Mouse (Mus musculus): Measurements from ENCODE around the gene BC048403.
A peak's percentile ranks its signal among the peaks of the same experiment; 100 is the strongest.

The BC048403 gene

GRCm38 (mm10) chr10:121737256-121737655, 2.5 kb upstream of the BC048403 start:
- peaks cover 26% of the 10 kb centered on the region for H3K4me1 ChIP-seq (replicated peaks; ENCODE audit: low read depth, low read length)
- H3K4me3 ChIP-seq (replicated peaks; ENCODE audit: low read length), result no peak overlapping the region
- H3K27me3 ChIP-seq (ENCODE audit: insufficient read depth, low read length), result peaks cover 3% of the 10 kb centered on the region; the same call in 1 of the 2 replicates
- TF ChIP-seq NANOG (IDR thresholded peaks at IDR 0.05; ENCODE audit: borderline replicate concordance, low read length) (no peak), CTCF (conservative IDR thresholded peaks at IDR 0.05; ENCODE audit: low read length) (no peak), POU5F1 (IDR thresholded peaks at IDR 0.05; ENCODE audit: borderline replicate concordance, low read length) (no peak)
- H3K9me3 ChIP-seq (ENCODE audit: low read length), result no peaks in the 10 kb centered on the region
- H3K36me3 ChIP-seq (ENCODE audit: insufficient read depth, low read length), result no peaks in the 10 kb centered on the region

- TF ChIP-seq CTCF (conservative IDR thresholded peaks at IDR 0.05; ENCODE audit: low read length), result no peak
- TF ChIP-seq NANOG (IDR thresholded peaks at IDR 0.05; ENCODE audit: borderline replicate concordance, low read length), result peak; percentile 28; the same call in 1 of the 2 replicates
- no peak; the same call in 1 of the 2 replicates for TF ChIP-seq POU5F1 (IDR thresholded peaks at IDR 0.05; ENCODE audit: borderline replicate concordance, low read length)
- no peak overlapping the region for H3K4me3 ChIP-seq (replicated peaks; ENCODE audit: low read length)
- peaks cover 43% of the 10 kb centered on the region for H3K36me3 ChIP-seq (ENCODE audit: insufficient read depth, low read length)
- no peaks in the 10 kb centered on the region for H3K27me3 ChIP-seq (ENCODE audit: insufficient read depth, low read length)
- H3K9me3 ChIP-seq (ENCODE audit: low read length), result peaks cover 14% of the 10 kb centered on the region
- peaks cover 66% of the 10 kb centered on the region for H3K4me1 ChIP-seq (replicated peaks; ENCODE audit: low read depth, low read length)
Observed at GRCm38 (mm10) chr10:121742336-121742735, 2.6 kb downstream of the BC048403 start.

GRCm38 (mm10) chr10:121750175-121750574, 10.4 kb downstream of the BC048403 start:
- TF ChIP-seq POU5F1 (IDR thresholded peaks at IDR 0.05; ENCODE audit: borderline replicate concordance, low read length), result no peak
- no peak for TF ChIP-seq NANOG (IDR thresholded peaks at IDR 0.05; ENCODE audit: borderline replicate concordance, low read length)
- no peak for TF ChIP-seq CTCF (conservative IDR thresholded peaks at IDR 0.05; ENCODE audit: low read length)
- peaks cover 53% of the 10 kb centered on the region for H3K36me3 ChIP-seq (ENCODE audit: insufficient read depth, low read length)
- peaks cover 78% of the 10 kb centered on the region for H3K4me1 ChIP-seq (replicated peaks; ENCODE audit: low read depth, low read length)
- peak overlapping the region; percentile 51 for H3K4me3 ChIP-seq (replicated peaks; ENCODE audit: low read length)
- no peaks in the 10 kb centered on the region for H3K9me3 ChIP-seq (ENCODE audit: low read length)
- H3K27me3 ChIP-seq (ENCODE audit: insufficient read depth, low read length), result no peaks in the 10 kb centered on the region

- Histone ChIP-seq H3K27me3 (ENCODE audit: insufficient read depth, low read length) (no peaks in the 10 kb centered on the region), H3K36me3 (ENCODE audit: insufficient read depth, low read length) (peaks cover 17% of the 10 kb centered on the region), H3K4me1 (replicated peaks; ENCODE audit: low read depth, low read length) (peaks cover 53% of the 10 kb centered on the region), H3K4me3 (replicated peaks; ENCODE audit: low read length) (no peak overlapping the region), H3K9me3 (ENCODE audit: low read length) (no peaks in the 10 kb centered on the region)
- TF ChIP-seq CTCF (conservative IDR thresholded peaks at IDR 0.05; ENCODE audit: low read length) (no peak), NANOG (IDR thresholded peaks at IDR 0.05; ENCODE audit: borderline replicate concordance, low read length) (no peak), POU5F1 (IDR thresholded peaks at IDR 0.05; ENCODE audit: borderline replicate concordance, low read length) (no peak)
Observed at GRCm38 (mm10) chr10:121754237-121754636, 14.5 kb downstream of the BC048403 start.

GRCm38 (mm10) chr10:121755822-121756221, 16.1 kb downstream of the BC048403 start:
- Histone ChIP-seq H3K9me3 (ENCODE audit: low read length) (no peaks in the 10 kb centered on the region), H3K4me1 (replicated peaks; ENCODE audit: low read depth, low read length) (peaks cover 42% of the 10 kb centered on the region), H3K27me3 (ENCODE audit: insufficient read depth, low read length) (no peaks in the 10 kb centered on the region), H3K4me3 (replicated peaks; ENCODE audit: low read length) (no peak overlapping the region), H3K36me3 (ENCODE audit: insufficient read depth, low read length) (peaks cover 14% of the 10 kb centered on the region)
- TF ChIP-seq POU5F1 (IDR thresholded peaks at IDR 0.05; ENCODE audit: borderline replicate concordance, low read length), result no peak

GRCm38 (mm10) chr10:121756677-121757076, 16.9 kb downstream of the BC048403 start:
- peaks cover 36% of the 10 kb centered on the region for H3K4me1 ChIP-seq (replicated peaks; ENCODE audit: low read depth, low read length)
- H3K36me3 ChIP-seq (ENCODE audit: insufficient read depth, low read length), result peaks cover 9% of the 10 kb centered on the region
- no peaks in the 10 kb centered on the region for H3K27me3 ChIP-seq (ENCODE audit: insufficient read depth, low read length)
- no peak overlapping the region for H3K4me3 ChIP-seq (replicated peaks; ENCODE audit: low read length)
- TF ChIP-seq POU5F1 (IDR thresholded peaks at IDR 0.05; ENCODE audit: borderline replicate concordance, low read length) (no peak), NANOG (IDR thresholded peaks at IDR 0.05; ENCODE audit: borderline replicate concordance, low read length) (no peak), CTCF (conservative IDR thresholded peaks at IDR 0.05; ENCODE audit: low read length) (no peak)
- H3K9me3 ChIP-seq (ENCODE audit: low read length), result no peaks in the 10 kb centered on the region

- no peaks in the 10 kb centered on the region for H3K27me3 ChIP-seq (ENCODE audit: insufficient read depth, low read length)
- no peak overlapping the region for H3K4me3 ChIP-seq (replicated peaks; ENCODE audit: low read length)
- peaks cover 23% of the 10 kb centered on the region for H3K4me1 ChIP-seq (replicated peaks; ENCODE audit: low read depth, low read length)
- H3K9me3 ChIP-seq (ENCODE audit: low read length), result no peaks in the 10 kb centered on the region
- TF ChIP-seq CTCF (conservative IDR thresholded peaks at IDR 0.05; ENCODE audit: low read length) (peak; percentile 85), POU5F1 (IDR thresholded peaks at IDR 0.05; ENCODE audit: borderline replicate concordance, low read length) (no peak), NANOG (IDR thresholded peaks at IDR 0.05; ENCODE audit: borderline replicate concordance, low read length) (no peak)
- no peaks in the 10 kb centered on the region for H3K36me3 ChIP-seq (ENCODE audit: insufficient read depth, low read length)
Observed at GRCm38 (mm10) chr10:121759095-121759494, 19.4 kb downstream of the BC048403 start.

- Histone ChIP-seq H3K36me3 (ENCODE audit: insufficient read depth, low read length) (no peaks in the 10 kb centered on the region), H3K9me3 (ENCODE audit: low read length) (no peaks in the 10 kb centered on the region), H3K27me3 (ENCODE audit: insufficient read depth, low read length) (no peaks in the 10 kb centered on the region), H3K4me3 (replicated peaks; ENCODE audit: low read length) (no peak overlapping the region), H3K4me1 (replicated peaks; ENCODE audit: low read depth, low read length) (peaks cover 8% of the 10 kb centered on the region; the same call in 1 of the 2 replicates)
- no peak for TF ChIP-seq CTCF (conservative IDR thresholded peaks at IDR 0.05; ENCODE audit: low read length)
- no peak for TF ChIP-seq NANOG (IDR thresholded peaks at IDR 0.05; ENCODE audit: borderline replicate concordance, low read length)
- no peak for TF ChIP-seq POU5F1 (IDR thresholded peaks at IDR 0.05; ENCODE audit: borderline replicate concordance, low read length)
Observed at GRCm38 (mm10) chr10:121762141-121762540, 22.4 kb downstream of the BC048403 start.

- H3K4me1 ChIP-seq (replicated peaks; ENCODE audit: low read depth, low read length), result peaks cover 8% of the 10 kb centered on the region; the same call in 1 of the 2 replicates
- no peaks in the 10 kb centered on the region for H3K36me3 ChIP-seq (ENCODE audit: insufficient read depth, low read length)
- no peak for TF ChIP-seq CTCF (conservative IDR thresholded peaks at IDR 0.05; ENCODE audit: low read length)
- TF ChIP-seq POU5F1 (IDR thresholded peaks at IDR 0.05; ENCODE audit: borderline replicate concordance, low read length), result no peak
- no peak for TF ChIP-seq NANOG (IDR thresholded peaks at IDR 0.05; ENCODE audit: borderline replicate concordance, low read length)
- no peak overlapping the region for H3K4me3 ChIP-seq (replicated peaks; ENCODE audit: low read length)
- no peaks in the 10 kb centered on the region for H3K9me3 ChIP-seq (ENCODE audit: low read length)
- H3K27me3 ChIP-seq (ENCODE audit: insufficient read depth, low read length), result no peaks in the 10 kb centered on the region
Observed at GRCm38 (mm10) chr10:121763191-121763590, 23.5 kb downstream of the BC048403 start.

All from E14TG2a.4 (cell line).